Mouse (Mus musculus) kidney, postnatal 4 days (tissue): ENCODE data around the gene Fstl3.
"Not testable (repeated sequence)": the region's sequence is repeated elsewhere in the genome, so short reads cannot be mapped to it uniquely, and the experiment has no call there.

ENCODE experiments used
- DNase-seq, 2 experiments: peaks; one replicate each; pipeline ENCODE4 v3.0.0; 2021; ENCODE audit warnings: mixed read lengths in 2 of 2

The Fstl3 gene

GRCm38 (mm10) chr10:79777103-79777531 lies at the start of gene Fstl3:
Fstl3 (plus strand) TSS chr10:79777272.
- DNase-seq: peak; percentile 65 to 74

- DNase-seq: no peak
These were observed 48.5 kb upstream of the Fstl3 start for GRCm38 (mm10) chr10:79728323-79729249.

- DNase-seq: no peak
These were observed 47.6 kb upstream of the Fstl3 start for GRCm38 (mm10) chr10:79729357-79729965.

- peak; percentile 48 to 51 for DNase-seq
These were observed 44.6 kb upstream of the Fstl3 start for GRCm38 (mm10) chr10:79732500-79732899.

GRCm38 (mm10) chr10:79733847-79734246 lies 43.2 kb upstream of the Fstl3 start:
- DNase-seq: no peak

GRCm38 (mm10) chr10:79735361-79735760 lies 41.7 kb upstream of the Fstl3 start:
- DNase-seq: peak; percentile 38 to 61

GRCm38 (mm10) chr10:79736706-79737105 lies 40.4 kb upstream of the Fstl3 start:
- no peak for DNase-seq

GRCm38 (mm10) chr10:79738259-79738658 lies 38.8 kb upstream of the Fstl3 start:
- no peak for DNase-seq

- DNase-seq: no peak
These were observed 37.8 kb upstream of the Fstl3 start for GRCm38 (mm10) chr10:79739234-79739633.

- DNase-seq: no peak
These were observed 36.2 kb upstream of the Fstl3 start for GRCm38 (mm10) chr10:79740863-79741262.

- no peak for DNase-seq
These were observed 33.9 kb upstream of the Fstl3 start for GRCm38 (mm10) chr10:79743161-79743560.

GRCm38 (mm10) chr10:79743650-79744365 lies 33.3 kb upstream of the Fstl3 start:
- no peak for DNase-seq

- DNase-seq: no peak
These were observed 31.7 kb upstream of the Fstl3 start for GRCm38 (mm10) chr10:79745411-79745810.

- peak; percentile 95 to 98 for DNase-seq
These were observed 30.9 kb upstream of the Fstl3 start, which contains the start of gene Polrmt for GRCm38 (mm10) chr10:79745898-79746773. Polrmt (minus strand) TSS chr10:79746581.

GRCm38 (mm10) chr10:79746774-79747151 lies 30.3 kb upstream of the Fstl3 start:
- no peak for DNase-seq

- DNase-seq: no peak
These were observed 28.6 kb upstream of the Fstl3 start for GRCm38 (mm10) chr10:79748496-79748895.

GRCm38 (mm10) chr10:79754856-79755516 lies 22.1 kb upstream of the Fstl3 start, which contains the start of gene Fgf22:
Fgf22 (plus strand) TSS chr10:79755076.
- peak; percentile 89 to 92 for DNase-seq

- no peak for DNase-seq
These were observed 21.2 kb upstream of the Fstl3 start for GRCm38 (mm10) chr10:79755854-79756253.

- no peak for DNase-seq
These were observed 20.4 kb upstream of the Fstl3 start for GRCm38 (mm10) chr10:79756660-79757059.

- not testable (repeated sequence) for DNase-seq
These were observed 17.4 kb upstream of the Fstl3 start for GRCm38 (mm10) chr10:79759675-79760074.

- DNase-seq: no peak
These were observed 16.4 kb upstream of the Fstl3 start for GRCm38 (mm10) chr10:79760603-79761143.
